Mouse (Mus musculus) small intestine, adult 2 months (tissue): ENCODE results near the gene Vwa5b1.

Experiments used
- CTCF ChIP-seq: fragments of 200-500 bp; IDR thresholded peaks from 2 replicates; pipeline ENCODE4 v1.5.1; 2012; ENCODE audit warnings: low read depth, mild to moderate bottlenecking, control low read depth, inconsistent platforms, low read length, moderate library complexity, mixed read lengths; ENCODE audit not compliant: insufficient replicate concordance, insufficient read length; ENCODE audit errors: extremely low read depth
- POLR2A ChIP-seq: fragments of 200-500 bp; IDR thresholded peaks from 2 replicates; pipeline ENCODE4 v1.6.1; 2012; ENCODE audit warnings: low read depth, mild to moderate bottlenecking, control low read depth, inconsistent platforms, low read length, moderate library complexity

- TF ChIP-seq POLR2A (no peak), CTCF (no peak)
Observed at GRCm38 (mm10) chr4:138531761-138532160, 103.9 kb downstream of the Vwa5b1 start.
